Mouse (Mus musculus) adrenal gland, postnatal 0 days (tissue): ENCODE measurements around the gene I0C0044D17Rik. TPM values are rescaled to one million over a fixed set of nuclear protein-coding genes. Genes with fewer than 3 reads are reported as not detected.

Source experiments
- polyA plus RNA-seq: library from polyadenylated mRNA; unstranded; fragments of >200 nt; fragmentation: Nextera tagmentation; extraction: Ambion mirVana; gene quantifications from 2 replicates; pipeline ENCODE4 v1.2.1, GENCODE M21; 2015

I0C0044D17Rik gene
- not detected in 2 replicates for polyA plus RNA-seq

GRCm38 (mm10) chr4:98823740-98824139 is at the start of gene I0C0044D17Rik:
I0C0044D17Rik (minus strand) TSS chr4:98823840.

DNA sequence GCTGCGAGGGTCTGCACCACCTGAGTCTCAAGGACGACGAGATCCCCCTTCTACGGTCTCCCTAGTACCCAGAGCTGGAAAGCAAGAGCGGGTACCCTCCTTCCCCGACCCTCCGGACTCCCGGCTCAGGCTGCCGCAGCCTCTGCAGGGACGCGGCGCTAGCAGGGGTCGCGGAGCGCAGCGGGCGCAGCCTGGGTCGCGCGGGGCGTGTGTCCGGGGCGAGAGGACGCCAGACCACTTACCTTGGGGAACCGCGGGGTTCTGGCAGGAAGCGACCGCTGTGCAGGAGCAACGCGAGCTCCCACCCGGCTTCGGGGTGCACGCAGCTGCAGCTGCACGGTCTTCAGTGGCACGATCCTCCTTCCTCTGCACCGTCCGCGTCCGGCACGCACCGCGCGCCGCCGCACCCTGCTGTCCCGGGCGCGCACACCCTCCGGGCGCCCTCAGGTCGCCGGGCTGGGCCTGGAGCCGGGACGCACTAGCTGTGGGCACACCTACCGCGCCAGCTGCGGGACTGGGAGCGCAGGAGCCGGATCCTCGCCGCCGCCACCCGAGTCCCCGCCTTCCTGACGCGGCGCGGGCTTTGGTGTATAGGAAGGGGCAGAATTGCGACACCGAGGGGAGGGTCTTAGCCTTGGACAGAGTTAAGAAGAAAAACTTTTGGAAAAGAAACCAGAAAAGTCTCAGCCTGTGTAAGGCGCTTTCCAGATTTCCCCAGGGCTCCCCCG is 6.3 kb downstream of the I0C0044D17Rik start, which contains the start of gene Kank4:
TSS of gene Kank4 (minus strand) at position 354 of the 728 bp plus-strand sequence.

Other genes with a start within 250 kb of the I0C0044D17Rik start
- gene L1td1, start 97.1 kb downstream of the I0C0044D17Rik start, polyA plus RNA-seq = not detected in 2 replicates
- gene Kank4, start 6.3 kb downstream of the I0C0044D17Rik start, polyA plus RNA-seq = 0.47 and 0.69 TPM in 2 replicates
- gene Usp1, start 100.0 kb upstream of the I0C0044D17Rik start, polyA plus RNA-seq = 39.2 and 43.3 TPM in 2 replicates
- 9.3 and 14.1 TPM in 2 replicates for gene Angptl3, start 207.1 kb upstream of the I0C0044D17Rik start, polyA plus RNA-seq